Mouse (Mus musculus) G1E (cell line): ENCODE data around the gene Pacsin1. TPM values are rescaled to one million over a fixed set of nuclear protein-coding genes. Genes with fewer than 3 reads are reported as not detected.

Experiments
- ATAC-seq: 2 replicates; pipeline ENCODE4 v1.8.0; 2016; ENCODE audit warnings: mild to moderate bottlenecking; ENCODE audit not compliant: insufficient number of reproducible peaks, poor library complexity, low FRiP score, severe bottlenecking; ENCODE audit errors: extremely low read depth
- DNase-seq: peaks from one replicate; pipeline ENCODE4 v3.0.0; 2012; ENCODE audit warnings: low spot score
- H3K27me3 ChIP-seq: 2 replicates; pipeline ENCODE4 v1.6.1; 2012; ENCODE audit warnings: mild to moderate bottlenecking, low read length, inconsistent platforms; ENCODE audit not compliant: insufficient read depth
- H3K36me3 ChIP-seq: replicated peaks from 2 replicates; pipeline ENCODE3; 2012; ENCODE audit warnings: mild to moderate bottlenecking, inconsistent platforms
- H3K4me1 ChIP-seq: 2 replicates; pipeline ENCODE4 v1.6.1; 2012; ENCODE audit warnings: low read depth, low read length, inconsistent platforms, mixed read lengths; ENCODE audit not compliant: insufficient read depth
- H3K4me3 ChIP-seq: 2 replicates; pipeline ENCODE4 v1.5.1; 2012; ENCODE audit warnings: low read depth, mild to moderate bottlenecking, inconsistent platforms, low read length, moderate library complexity, mixed read lengths
- H3K9me3 ChIP-seq: replicated peaks from 2 replicates; pipeline ENCODE4 v1.6.1; 2012; ENCODE audit warnings: inconsistent platforms
- CTCF ChIP-seq: IDR thresholded peaks from 2 replicates; pipeline ENCODE4 v1.5.1; 2012; ENCODE audit warnings: low read depth, low read length, inconsistent platforms, mixed read lengths
- GATA1 ChIP-seq: IDR thresholded peaks from 2 replicates; pipeline ENCODE4 v1.6.1; 2012; ENCODE audit warnings: borderline replicate concordance, low read length, inconsistent platforms, mixed read lengths
- GATA2 ChIP-seq: IDR thresholded peaks from 2 replicates; pipeline ENCODE4 v1.6.1; 2012; ENCODE audit warnings: low read depth, low read length, inconsistent platforms, borderline replicate concordance
- POLR2AphosphoS5 ChIP-seq: IDR thresholded peaks from 2 replicates; pipeline ENCODE4 v1.6.1; 2012; ENCODE audit warnings: low read depth, low read length, inconsistent platforms; ENCODE audit not compliant: insufficient replicate concordance
- TAL1 ChIP-seq: conservative IDR thresholded peaks from 2 replicates; pipeline ENCODE4 v1.6.1; 2012; ENCODE audit warnings: low read depth, low read length, inconsistent platforms, mixed read lengths
- polyA plus RNA-seq: library from polyadenylated mRNA; stranded (reverse); fragments of >175 nt; gene quantifications from 2 replicates; pipeline ENCODE4 v1.2.3, GENCODE M21; 2012
- total RNA-seq, 2 experiments: library from RNA; stranded (forward) in 1 of 2; stranded (reverse) in 1 of 2; fragments of 200-1000 nt in 1 of 2; fragments of >200 nt in 1 of 2; fragmentation: Nextera tagmentation in 1 of 2; gene quantifications; 2 replicates each; pipeline ENCODE4 v1.2.3; 2014 to 2017

Gene Pacsin1
- total RNA-seq (2014; fragmentation: Nextera tagmentation), result not detected in 2 replicates
- total RNA-seq (2017), result 0.17 and 0.44 TPM in 2 replicates
- polyA plus RNA-seq, result not detected in 2 replicates

DNA sequence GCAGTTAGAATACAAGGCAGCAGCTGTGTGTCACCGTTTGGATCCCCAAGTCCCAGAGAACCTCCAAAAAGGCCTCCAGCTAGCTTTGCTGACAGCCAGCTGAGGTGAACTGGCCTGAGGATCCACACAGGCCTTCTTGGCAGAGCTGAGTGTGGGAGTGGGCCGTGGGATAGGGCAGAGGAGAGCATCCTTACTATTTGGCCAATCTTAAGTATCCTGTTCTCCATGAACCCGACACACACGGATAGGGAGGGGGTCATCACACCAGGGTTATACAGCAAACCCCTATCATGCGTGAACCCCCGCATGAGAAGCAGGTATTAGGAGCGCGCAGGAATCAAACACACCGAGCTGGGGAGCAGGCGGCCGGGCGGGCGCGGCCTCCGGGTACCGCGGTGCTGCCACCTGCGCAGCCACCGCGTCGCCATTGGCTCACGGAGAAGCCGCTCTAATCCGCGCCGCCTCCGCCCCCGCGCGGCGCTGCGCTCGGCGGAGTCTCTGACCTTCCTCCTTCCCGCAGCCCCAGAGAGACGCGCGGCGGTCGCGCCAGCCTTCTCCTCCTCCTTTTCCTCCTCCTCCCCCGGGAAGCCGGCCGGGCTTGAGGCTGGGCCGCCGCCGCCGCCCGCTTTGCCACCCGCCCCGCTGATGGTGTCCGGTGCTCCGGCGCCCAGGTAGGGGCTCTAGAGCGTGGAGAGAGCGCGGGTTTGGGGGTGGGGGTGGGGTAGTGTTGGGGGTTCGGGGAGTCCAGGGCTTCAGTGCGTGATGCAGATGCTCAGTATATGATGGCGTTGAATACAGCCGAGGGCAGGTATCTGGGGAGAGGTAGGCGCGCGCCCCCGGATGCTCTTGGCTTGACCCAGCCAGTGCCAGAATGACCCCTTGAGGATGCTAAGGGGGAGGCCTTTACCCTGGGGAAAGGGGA lies at the start of gene Pacsin1:
Pacsin1 (plus strand) TSS at position 421 of the 922 bp plus-strand sequence.
- ATAC-seq (no peak), DNase-seq (no peak)
- H3K36me3 ChIP-seq, result no peaks in the 10 kb centered on the region
- H3K4me1 ChIP-seq, result peaks cover 38% of the 10 kb centered on the region
- H3K4me3 ChIP-seq, result peak within 1 kb of the TSS; percentile 10; the same call in 1 of the 2 replicates
- TF ChIP-seq GATA2 (no peak), GATA1 (no peak), CTCF (no peak), TAL1 (no peak), POLR2AphosphoS5 (no peak)
- H3K27me3 ChIP-seq, result peaks cover 19% of the 10 kb centered on the region
- peaks cover 8% of the 10 kb centered on the region; the same call in 1 of the 2 replicates for H3K9me3 ChIP-seq

DNA sequence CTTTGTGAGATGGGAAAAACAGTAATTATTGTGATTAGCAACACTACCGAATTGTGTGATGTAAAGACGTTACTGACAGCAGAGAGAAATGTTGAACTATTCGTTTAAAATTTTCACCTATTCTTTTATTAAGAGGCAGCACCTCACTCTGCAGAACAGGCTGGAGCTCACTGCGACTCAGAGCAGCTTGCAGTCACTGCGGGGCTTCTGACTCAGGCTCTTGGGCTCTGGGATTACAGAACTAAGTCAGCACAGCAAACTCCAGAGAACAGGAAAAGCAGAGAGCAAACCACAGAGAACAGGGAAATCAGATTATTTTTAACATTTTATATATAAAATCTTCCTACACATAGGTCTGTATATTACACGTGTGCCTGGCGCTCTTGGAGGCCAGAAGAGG lies 45.7 kb upstream of the Pacsin1 start:
- Histone ChIP-seq H3K4me1 (peaks cover 59% of the 10 kb centered on the region), H3K4me3 (no peak overlapping the region), H3K27me3 (no peaks in the 10 kb centered on the region), H3K36me3 (peaks cover 89% of the 10 kb centered on the region), H3K9me3 (0 out of 2 replicates have a peak, but pooled peaks cover 2% of the 10 kb centered on the region)
- no peak for TF ChIP-seq GATA2
- TF ChIP-seq GATA1, result no peak
- no peak for TF ChIP-seq TAL1
- TF ChIP-seq POLR2AphosphoS5, result no peak
- no peak for TF ChIP-seq CTCF
- DNase-seq, result no peak
- ATAC-seq, result no peak

DNA sequence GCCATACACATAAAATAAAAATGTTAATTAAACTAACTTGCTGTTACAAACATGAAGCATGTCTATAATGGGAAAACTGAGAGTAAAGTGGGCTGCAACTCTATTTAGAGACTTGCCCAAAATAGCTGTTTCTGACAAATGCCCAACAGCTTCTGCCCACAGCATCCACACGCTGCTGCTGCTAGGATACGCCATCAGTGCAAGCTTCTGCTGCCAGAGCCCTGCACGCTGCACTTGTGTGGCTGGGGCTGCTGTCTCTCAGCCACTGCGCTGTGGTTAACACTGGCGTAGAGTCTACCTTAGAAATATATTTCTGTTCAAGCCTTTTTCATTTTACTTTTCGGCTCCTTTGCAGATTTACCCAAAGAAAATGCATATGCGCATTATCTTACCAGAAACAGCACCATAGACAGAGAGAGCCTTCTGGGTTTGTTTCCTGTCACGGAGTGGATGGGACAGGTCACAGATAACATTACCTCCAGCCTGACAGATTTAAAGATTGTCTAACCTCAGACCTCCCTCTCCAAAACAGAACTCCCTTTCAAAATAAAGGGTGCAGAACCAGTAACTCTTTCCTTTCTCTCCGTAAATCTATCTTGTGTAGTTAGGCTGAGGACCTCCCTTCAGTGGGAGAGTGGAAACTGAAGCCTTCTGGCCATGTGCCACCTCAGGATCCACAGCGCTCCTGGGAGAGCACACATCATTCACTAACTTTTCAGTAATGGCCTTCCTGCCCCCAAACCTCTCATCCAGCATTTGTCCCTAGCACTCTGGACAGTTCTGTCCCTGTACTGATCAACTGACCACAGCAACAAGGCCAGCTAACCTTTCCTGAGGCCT lies 44.4 kb upstream of the Pacsin1 start:
- no peaks in the 10 kb centered on the region for H3K27me3 ChIP-seq
- ATAC-seq (no peak), DNase-seq (no peak)
- H3K36me3 ChIP-seq, result peaks cover 92% of the 10 kb centered on the region
- no peak for TF ChIP-seq POLR2AphosphoS5
- no peak for TF ChIP-seq GATA1
- no peak for TF ChIP-seq CTCF
- no peak for TF ChIP-seq TAL1
- no peak for TF ChIP-seq GATA2
- 0 out of 2 replicates have a peak, but pooled peaks cover 2% of the 10 kb centered on the region for H3K9me3 ChIP-seq
- H3K4me1 ChIP-seq, result peaks cover 59% of the 10 kb centered on the region
- H3K4me3 ChIP-seq, result no peak overlapping the region

DNA sequence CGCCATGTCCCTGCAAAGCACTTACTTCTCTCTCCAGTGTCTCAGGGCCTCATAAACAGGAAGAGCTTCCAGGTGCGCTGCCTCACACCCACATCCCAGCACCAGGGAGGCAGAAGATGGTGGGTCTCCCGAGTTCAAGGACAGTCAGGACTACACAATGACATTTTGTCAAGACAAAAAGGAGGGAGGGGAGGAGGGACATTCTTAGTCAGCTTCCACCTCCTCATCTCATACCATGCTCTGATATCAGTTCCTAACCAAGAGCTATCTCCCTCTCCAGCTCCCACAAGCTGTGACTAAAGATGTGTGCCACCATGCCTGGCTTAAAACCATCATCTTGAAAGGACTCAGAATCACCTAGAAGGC lies 43.8 kb upstream of the Pacsin1 start:
- DNase-seq (no peak), ATAC-seq (no peak)
- Histone ChIP-seq H3K27me3 (no peaks in the 10 kb centered on the region), H3K4me3 (no peak overlapping the region), H3K36me3 (peaks cover 90% of the 10 kb centered on the region), H3K4me1 (peaks cover 58% of the 10 kb centered on the region), H3K9me3 (0 out of 2 replicates have a peak, but pooled peaks cover 2% of the 10 kb centered on the region)
- TF ChIP-seq POLR2AphosphoS5, result no peak
- no peak for TF ChIP-seq GATA1
- TF ChIP-seq GATA2, result no peak
- no peak for TF ChIP-seq TAL1
- TF ChIP-seq CTCF, result no peak

DNA sequence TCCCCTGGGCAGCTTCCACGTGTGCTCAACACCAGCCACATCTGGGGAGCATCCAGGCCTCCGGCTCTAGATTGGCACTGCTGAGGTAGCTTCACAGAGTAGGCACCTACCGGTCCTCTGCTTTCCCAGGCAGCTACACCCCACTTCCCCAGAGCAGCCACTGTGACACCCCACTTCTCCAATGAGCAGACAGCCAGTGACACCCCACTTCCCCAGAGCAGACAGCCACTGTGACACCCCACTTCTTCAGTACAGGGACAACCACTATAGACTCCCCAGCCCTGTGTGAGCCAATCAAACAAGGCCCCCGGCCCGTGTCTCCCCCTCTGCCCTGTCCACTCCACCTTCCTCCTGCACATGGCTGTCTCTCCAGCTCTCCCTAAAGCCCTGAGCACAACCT lies 43.3 kb upstream of the Pacsin1 start:
- no peak for DNase-seq
- Histone ChIP-seq H3K27me3 (no peaks in the 10 kb centered on the region), H3K9me3 (peaks cover 2% of the 10 kb centered on the region; the same call in 1 of the 2 replicates), H3K36me3 (peaks cover 90% of the 10 kb centered on the region), H3K4me1 (peaks cover 63% of the 10 kb centered on the region), H3K4me3 (no peak overlapping the region; the same call in 1 of the 2 replicates)
- ATAC-seq, result no peak
- TF ChIP-seq POLR2AphosphoS5 (no peak), GATA2 (no peak), GATA1 (no peak), CTCF (no peak)

DNA sequence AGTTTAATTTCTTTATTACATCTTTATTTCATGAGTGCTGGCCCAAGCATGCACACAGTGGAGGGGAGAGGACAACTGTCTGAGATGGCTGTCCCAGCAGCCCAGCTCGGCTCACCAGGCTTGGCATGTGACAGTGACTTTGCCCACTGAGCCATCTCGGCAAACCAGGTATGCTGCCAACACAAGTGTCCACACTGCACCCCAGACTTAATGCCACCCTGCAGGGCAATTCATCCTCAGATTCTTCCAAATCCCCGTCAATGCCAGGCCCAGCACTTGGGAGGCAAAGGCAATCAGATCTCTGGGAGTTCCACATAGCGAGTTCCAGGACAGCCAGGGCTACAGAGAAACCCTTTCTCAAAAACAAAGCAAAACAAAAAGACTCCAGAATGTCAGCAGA lies 42.3 kb upstream of the Pacsin1 start:
- Histone ChIP-seq H3K9me3 (peaks cover 7% of the 10 kb centered on the region), H3K4me1 (peaks cover 63% of the 10 kb centered on the region), H3K27me3 (no peaks in the 10 kb centered on the region), H3K4me3 (no peak overlapping the region), H3K36me3 (peaks cover 92% of the 10 kb centered on the region)
- DNase-seq (no peak), ATAC-seq (no peak)
- TF ChIP-seq POLR2AphosphoS5 (no peak), GATA1 (no peak), GATA2 (no peak), TAL1 (no peak), CTCF (no peak)
